Mouse (Mus musculus): ENCODE measurements at regions not wholly inside any gene's neighbourhood (a gene's known extent, or its start where the extent isn't known, plus 50 kb on each side); places are given as distances from the start of the nearest gene placed in this dataset.

GRCm38 (mm10) chr13:32581598-32581997, 202.2 kb downstream of the Mylk4 start:
- Histone ChIP-seq H3K4me2 (replicated peaks) (no peak overlapping the region), H3K4me1 (no peaks in the 10 kb centered on the region), H3K36me3 (no peaks in the 10 kb centered on the region), H3K9me3 (no peaks in the 10 kb centered on the region), H3K27ac (replicated peaks) (no peak overlapping the region), H3K27me3 (no peaks in the 10 kb centered on the region), H3K4me3 (no peak overlapping the region), H3K9ac (replicated peaks) (no peak overlapping the region)
- no peak for ATAC-seq (ENCODE audit: low FRiP score, low read depth)

GRCm38 (mm10) chr13:32567850-32568249, 215.9 kb downstream of the Mylk4 start:
- Histone ChIP-seq H3K27ac (replicated peaks) (no peak overlapping the region), H3K27me3 (no peaks in the 10 kb centered on the region), H3K9me3 (no peaks in the 10 kb centered on the region), H3K4me2 (replicated peaks) (no peak overlapping the region), H3K4me3 (no peak overlapping the region), H3K4me1 (no peaks in the 10 kb centered on the region), H3K9ac (replicated peaks) (no peak overlapping the region), H3K36me3 (no peaks in the 10 kb centered on the region)
- whole genome bisulfite sequencing: 91% methylated on average over 2 of the region's 2 CpGs
- ATAC-seq (ENCODE audit: low FRiP score, low read depth): no peak

- Histone ChIP-seq H3K36me3 (no peaks in the 10 kb centered on the region), H3K4me1 (no peaks in the 10 kb centered on the region), H3K27ac (replicated peaks) (no peak overlapping the region), H3K4me2 (replicated peaks) (no peak overlapping the region), H3K9ac (replicated peaks) (no peak overlapping the region), H3K27me3 (no peaks in the 10 kb centered on the region), H3K9me3 (no peaks in the 10 kb centered on the region), H3K4me3 (no peak overlapping the region)
- no peak for ATAC-seq (ENCODE audit: low FRiP score, low read depth)
Observed at GRCm38 (mm10) chr13:32560666-32561065, 222.1 kb upstream of the Gmds start.

- 95% methylated on average over 2 of the region's 2 CpGs for WGBS
- Histone ChIP-seq H3K9ac (replicated peaks) (no peak overlapping the region), H3K27ac (replicated peaks) (no peak overlapping the region), H3K4me1 (no peaks in the 10 kb centered on the region), H3K27me3 (no peaks in the 10 kb centered on the region), H3K4me2 (replicated peaks) (no peak overlapping the region), H3K4me3 (no peak overlapping the region), H3K36me3 (no peaks in the 10 kb centered on the region), H3K9me3 (no peaks in the 10 kb centered on the region)
- no peak for ATAC-seq (ENCODE audit: low FRiP score, low read depth)
Observed at GRCm38 (mm10) chr13:32556396-32556795, 217.9 kb upstream of the Gmds start.

- H3K9ac ChIP-seq (replicated peaks): no peak overlapping the region
- no peak overlapping the region for H3K4me3 ChIP-seq
- H3K27ac ChIP-seq (replicated peaks): no peak overlapping the region
- no peaks in the 10 kb centered on the region for H3K4me1 ChIP-seq
- 97% methylated on average over 1 of the region's 1 CpGs for WGBS
- H3K27me3 ChIP-seq: no peaks in the 10 kb centered on the region
- ATAC-seq (ENCODE audit: low FRiP score, low read depth): no peak
- H3K36me3 ChIP-seq: no peaks in the 10 kb centered on the region
- H3K9me3 ChIP-seq: no peaks in the 10 kb centered on the region
- no peak overlapping the region for H3K4me2 ChIP-seq (replicated peaks)
Observed at GRCm38 (mm10) chr13:32555064-32555463, 216.5 kb upstream of the Gmds start.

GRCm38 (mm10) chr13:32554601-32555000, 216.1 kb upstream of the Gmds start:
- no peaks in the 10 kb centered on the region for H3K36me3 ChIP-seq
- H3K4me3 ChIP-seq: no peak overlapping the region
- no peaks in the 10 kb centered on the region for H3K27me3 ChIP-seq
- 87% methylated on average over 3 of the region's 3 CpGs for WGBS
- no peak overlapping the region for H3K9ac ChIP-seq (replicated peaks)
- H3K4me2 ChIP-seq (replicated peaks): no peak overlapping the region
- no peaks in the 10 kb centered on the region for H3K4me1 ChIP-seq
- H3K9me3 ChIP-seq: no peaks in the 10 kb centered on the region
- no peak overlapping the region for H3K27ac ChIP-seq (replicated peaks)
- ATAC-seq (ENCODE audit: low FRiP score, low read depth): no peak

- Histone ChIP-seq H3K27me3 (no peaks in the 10 kb centered on the region), H3K9ac (replicated peaks) (no peak overlapping the region), H3K4me3 (no peak overlapping the region), H3K4me1 (no peaks in the 10 kb centered on the region), H3K36me3 (no peaks in the 10 kb centered on the region), H3K9me3 (no peaks in the 10 kb centered on the region), H3K27ac (replicated peaks) (no peak overlapping the region), H3K4me2 (replicated peaks) (no peak overlapping the region)
- ATAC-seq (ENCODE audit: low FRiP score, low read depth): no peak
- 79% methylated on average over 4 of the region's 4 CpGs for WGBS
Observed at GRCm38 (mm10) chr13:32553136-32553535, 214.6 kb upstream of the Gmds start.

- Histone ChIP-seq H3K4me2 (replicated peaks) (no peak overlapping the region), H3K9ac (replicated peaks) (no peak overlapping the region), H3K36me3 (no peaks in the 10 kb centered on the region), H3K27ac (replicated peaks) (no peak overlapping the region), H3K4me3 (no peak overlapping the region), H3K9me3 (no peaks in the 10 kb centered on the region), H3K4me1 (no peaks in the 10 kb centered on the region), H3K27me3 (no peaks in the 10 kb centered on the region)
- WGBS: 93% methylated on average over 3 of the region's 3 CpGs
- ATAC-seq (ENCODE audit: low FRiP score, low read depth): no peak
Observed at GRCm38 (mm10) chr13:32550113-32550512, 211.6 kb upstream of the Gmds start.

- no peak for ATAC-seq (ENCODE audit: low FRiP score, low read depth)
- H3K9me3 ChIP-seq: no peaks in the 10 kb centered on the region
- H3K9ac ChIP-seq (replicated peaks): no peak overlapping the region
- H3K27me3 ChIP-seq: no peaks in the 10 kb centered on the region
- no peaks in the 10 kb centered on the region for H3K36me3 ChIP-seq
- H3K4me3 ChIP-seq: no peak overlapping the region
- H3K4me1 ChIP-seq: no peaks in the 10 kb centered on the region
- 82% methylated on average over 7 of the region's 7 CpGs for WGBS
- H3K27ac ChIP-seq (replicated peaks): no peak overlapping the region
- H3K4me2 ChIP-seq (replicated peaks): no peak overlapping the region
Observed at GRCm38 (mm10) chr13:32547126-32547525, 208.6 kb upstream of the Gmds start.

- Histone ChIP-seq H3K4me2 (replicated peaks) (no peak overlapping the region), H3K9ac (replicated peaks) (no peak overlapping the region), H3K9me3 (no peaks in the 10 kb centered on the region), H3K27ac (replicated peaks) (no peak overlapping the region), H3K36me3 (no peaks in the 10 kb centered on the region), H3K4me1 (no peaks in the 10 kb centered on the region), H3K27me3 (no peaks in the 10 kb centered on the region), H3K4me3 (no peak overlapping the region)
- no peak for ATAC-seq (ENCODE audit: low FRiP score, low read depth)
- 81% methylated on average over 7 of the region's 7 CpGs for WGBS
Observed at GRCm38 (mm10) chr13:32544986-32545740, 206.6 kb upstream of the Gmds start.

GRCm38 (mm10) chr13:32541611-32542010, 203.1 kb upstream of the Gmds start:
- no peaks in the 10 kb centered on the region for H3K4me1 ChIP-seq
- H3K9ac ChIP-seq (replicated peaks): no peak overlapping the region
- no peaks in the 10 kb centered on the region for H3K27me3 ChIP-seq
- no peak for ATAC-seq (ENCODE audit: low FRiP score, low read depth)
- WGBS: 94% methylated on average over 1 of the region's 1 CpGs
- H3K4me2 ChIP-seq (replicated peaks): no peak overlapping the region
- no peak overlapping the region for H3K4me3 ChIP-seq
- no peaks in the 10 kb centered on the region for H3K9me3 ChIP-seq
- H3K27ac ChIP-seq (replicated peaks): no peak overlapping the region
- no peaks in the 10 kb centered on the region for H3K36me3 ChIP-seq

GRCm38 (mm10) chr13:32536241-32536640, 197.7 kb upstream of the Gmds start:
- Histone ChIP-seq H3K27me3 (no peaks in the 10 kb centered on the region), H3K4me2 (replicated peaks) (no peak overlapping the region), H3K4me1 (no peaks in the 10 kb centered on the region), H3K36me3 (no peaks in the 10 kb centered on the region), H3K27ac (replicated peaks) (no peak overlapping the region), H3K9me3 (no peaks in the 10 kb centered on the region), H3K4me3 (no peak overlapping the region), H3K9ac (replicated peaks) (no peak overlapping the region)
- ATAC-seq (ENCODE audit: low FRiP score, low read depth): no peak
- 79% methylated on average over 4 of the region's 4 CpGs for WGBS

GRCm38 (mm10) chr13:32535602-32536001, 197.1 kb upstream of the Gmds start:
- H3K4me2 ChIP-seq (replicated peaks): no peak overlapping the region
- no peak for ATAC-seq (ENCODE audit: low FRiP score, low read depth)
- H3K27ac ChIP-seq (replicated peaks): no peak overlapping the region
- no peaks in the 10 kb centered on the region for H3K9me3 ChIP-seq
- no peaks in the 10 kb centered on the region for H3K4me1 ChIP-seq
- H3K9ac ChIP-seq (replicated peaks): no peak overlapping the region
- WGBS: 90% methylated on average over 4 of the region's 4 CpGs
- no peaks in the 10 kb centered on the region for H3K27me3 ChIP-seq
- no peaks in the 10 kb centered on the region for H3K36me3 ChIP-seq
- H3K4me3 ChIP-seq: no peak overlapping the region
